Mouse (Mus musculus) stomach, postnatal 0 days (tissue): ENCODE results near the gene 1700019N19Rik.

ENCODE experiments used
- CTCF ChIP-seq: IDR thresholded peaks from 2 replicates; pipeline ENCODE4 v1.5.1; 2016; ENCODE audit warnings: antibody characterized with exemption, low read depth, mild to moderate bottlenecking, moderate library complexity
- EP300 ChIP-seq: optimal IDR thresholded peaks from 2 replicates; pipeline ENCODE3; 2016; ENCODE audit warnings: antibody characterized with exemption

DNA sequence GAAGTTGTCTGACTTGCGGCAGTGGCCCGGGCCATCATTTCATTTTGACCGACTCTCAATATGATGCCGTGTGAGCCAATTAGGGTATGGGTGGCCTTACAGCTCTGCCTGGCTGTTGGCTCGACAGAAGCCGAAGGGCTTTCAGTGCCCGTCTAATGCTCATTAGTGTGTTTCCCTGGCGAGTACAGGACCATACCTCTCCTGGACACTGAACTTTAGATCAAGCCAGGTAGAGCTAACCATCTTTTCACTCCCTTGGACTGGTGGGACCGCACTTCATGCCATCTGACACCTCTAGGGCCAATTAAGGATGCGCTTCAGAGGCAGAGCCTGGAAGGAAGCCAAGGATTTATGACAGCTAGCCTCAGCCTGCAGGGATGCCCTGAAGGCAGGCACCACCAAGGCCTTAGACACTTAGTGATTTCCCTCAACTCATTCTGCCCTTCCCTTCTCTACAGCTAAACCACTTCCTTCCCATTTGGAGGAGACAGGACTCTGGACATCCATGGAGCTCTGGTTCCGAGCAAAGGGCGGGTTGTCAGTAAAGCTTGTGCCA is 931 bp upstream of the 1700019N19Rik start:
- TF ChIP-seq CTCF, result no peak
- no peak for TF ChIP-seq EP300
